Mouse (Mus musculus) thymus, adult 2 months (tissue): Measurements from ENCODE around the gene Pabpn1l.

Experiments used
- CTCF ChIP-seq: fragments of 200-500 bp; IDR thresholded peaks from 2 replicates; pipeline ENCODE4 v1.5.1; 2012; ENCODE audit warnings: mild to moderate bottlenecking, control low read depth, low read length, moderate library complexity, borderline replicate concordance; ENCODE audit not compliant: control insufficient read depth, poor library complexity, insufficient read depth; ENCODE audit errors: extremely low read depth
- POLR2A ChIP-seq: fragments of 200-500 bp; IDR thresholded peaks from 2 replicates; pipeline ENCODE4 v1.6.1; 2012; ENCODE audit warnings: mild to moderate bottlenecking, low read length, control low read depth, moderate library complexity; ENCODE audit not compliant: control insufficient read depth, poor library complexity, insufficient read depth; ENCODE audit errors: extremely low read depth

- TF ChIP-seq POLR2A (no peak), CTCF (no peak)
Measured at GRCm38 (mm10) chr8:122644175-122644954, 21.8 kb upstream of the Pabpn1l start.
